9 mouse cellular contexts compared by ENCODE assay signal in genomic region chr15:93758204-93758836, GRCm38 (mm10).
DNase-seq lines count a peak whose midpoint lies in the region; ATAC-seq and TF ChIP-seq lines count a peak whose summit lies in the region.
"Had no signal": no experiment of that assay in that cellular context is flagged by ENCODE, and none has a peak within 500 bp of the region (broad histone marks: within the 10 kb centered on the region; RNA-seq: fewer than 3 reads in every experiment).

No protein-coding gene starts in this region.

- intact Hi-C loops in gastrocnemius, adult 2 months (cut with DNase I), result no loop called here

- TF ChIP-seq EP300 in lung, postnatal 0 days (IDR thresholded peaks at IDR 0.05), result no peak

- no peak for TF ChIP-seq CTCF in gastrocnemius, adult 2 months (IDR thresholded peaks at IDR 0.05)
- TF ChIP-seq CTCF in lung, postnatal 0 days (IDR thresholded peaks at IDR 0.05), result no peak

- ATAC-seq in lung, postnatal 0 days, result peak; percentile 62
- ATAC-seq: liver, postnatal 0 days had no signal

- H3K9ac ChIP-seq in lung, postnatal 0 days (replicated peaks; ENCODE audit: low read depth), result no peak overlapping the region
- H3K9ac ChIP-seq: liver, postnatal 0 days had no signal

- H3K4me3 ChIP-seq in gastrocnemius, adult 2 months, result no peak overlapping the region
- no peak overlapping the region for H3K4me3 ChIP-seq in lung, postnatal 0 days (ENCODE audit: low read depth, low read length)

- DNase-seq in kidney, adult 9 months, result peak; percentile 8
- no peak for DNase-seq in kidney, postnatal 36 days
- peak; percentile 71 for DNase-seq in gastrocnemius, adult 2 months
- DNase-seq in heart, adult 9 months (ENCODE audit: low spot score in 2 of 2), result peak; percentile 66 to 75
- DNase-seq in lung, postnatal 0 days (ENCODE audit: low spot score), result peak; percentile 70
- DNase-seq in thymus, postnatal 10 days (ENCODE audit: low spot score in 2 of 2), result no peak
- no peak for DNase-seq in layer of hippocampus, adult 9-11 months
- DNase-seq: liver, postnatal 0 days had no signal

- H3K9me3 ChIP-seq in lung, postnatal 0 days (ENCODE audit: low read length), result no peaks in the 10 kb centered on the region

- H3K27me3 ChIP-seq in lung, postnatal 0 days (replicated peaks; ENCODE audit: insufficient read depth, low read length), result no peaks in the 10 kb centered on the region
- H3K27me3 ChIP-seq: CH12.LX had no signal

- no peaks in the 10 kb centered on the region for H3K4me1 ChIP-seq in lung, postnatal 0 days (ENCODE audit: insufficient read depth, low read depth, low read length)

- H3K36me3 ChIP-seq in lung, postnatal 0 days (ENCODE audit: insufficient read depth, low read length), result no peaks in the 10 kb centered on the region

- no peak overlapping the region for H3K27ac ChIP-seq in gastrocnemius, adult 2 months
- no peak overlapping the region for H3K27ac ChIP-seq in lung, postnatal 0 days (ENCODE audit: low read length)

- no peak overlapping the region for H3K4me2 ChIP-seq in lung, postnatal 0 days (replicated peaks; ENCODE audit: low read depth, low read length)

- WGBS in lung, postnatal 0 days, result 51% methylated on average over 8 of the region's 8 CpGs

Comparison
In these comparisons a context has a peak if more than half of its experiments do, and no peak if none do; other contexts are left out.
1. DNase-seq: peak in kidney, adult 9 months (single experiment), gastrocnemius, adult 2 months (single experiment), heart, adult 9 months (2 of 2) and lung, postnatal 0 days (single experiment); none in kidney, postnatal 36 days (0 of 2), thymus, postnatal 10 days (0 of 2) and layer of hippocampus, adult 9-11 months (single experiment).